Mouse (Mus musculus): Measurements from ENCODE around the gene Btn1a1.

DNA sequence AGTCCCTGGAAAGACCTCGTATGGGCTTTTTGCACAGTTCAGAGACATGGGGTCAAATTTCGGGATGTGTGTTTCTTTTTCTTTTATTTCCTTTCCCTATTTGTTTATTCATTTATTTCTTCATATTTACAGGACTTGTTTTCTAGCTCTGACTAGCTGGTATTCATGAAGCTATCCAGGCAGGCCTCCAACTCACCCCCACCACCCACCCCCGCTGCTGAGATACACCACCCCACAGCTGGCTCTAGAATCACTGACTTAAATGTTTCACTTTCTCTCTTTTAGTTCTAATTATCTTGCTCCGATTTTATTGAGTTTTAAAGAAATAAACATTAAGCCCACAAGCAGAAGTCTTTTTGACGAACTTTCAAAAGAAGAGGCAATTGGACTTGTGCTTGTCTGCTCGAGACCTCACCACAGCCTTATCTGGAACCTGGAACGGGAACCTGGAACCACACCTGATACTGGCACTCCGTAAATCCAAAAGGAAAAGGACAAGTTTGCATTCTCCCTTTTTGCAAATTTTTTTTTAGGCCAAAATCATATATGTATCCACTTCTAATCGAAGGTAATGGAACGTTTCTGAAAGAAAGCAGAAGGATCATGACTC lies 35.8 kb downstream of the Btn1a1 start:
- no peak for TF ChIP-seq CTCF (IDR thresholded peaks at IDR 0.05; ENCODE audit: insufficient read depth, low read depth, low read length)
- no peak for TF ChIP-seq POLR2A (IDR thresholded peaks at IDR 0.05; ENCODE audit: insufficient read depth, low read depth, low read length)

Measured in olfactory bulb, adult 2 months (tissue).